Mouse (Mus musculus): Measurements from ENCODE around the gene Cyth2.

The Cyth2 gene

GRCm38 (mm10) chr7:45812921-45813320 lies 1.5 kb downstream of the Cyth2 start:
- DNase-seq (ENCODE audit: low read depth) = no peak

GRCm38 (mm10) chr7:45809276-45810075 lies 4.9 kb downstream of the Cyth2 start:
- DNase-seq (ENCODE audit: low read depth) = no peak

- no peak for DNase-seq (ENCODE audit: low read depth)
These were observed 5.9 kb downstream of the Cyth2 start for GRCm38 (mm10) chr7:45808471-45808870.

- no peak for DNase-seq (ENCODE audit: low read depth)
These were observed 8.4 kb downstream of the Cyth2 start for GRCm38 (mm10) chr7:45805941-45806340.

GRCm38 (mm10) chr7:45802551-45802950 lies 11.8 kb downstream of the Cyth2 start:
- DNase-seq (ENCODE audit: low read depth) = no peak

GRCm38 (mm10) chr7:45801348-45801747 lies 13.0 kb downstream of the Cyth2 start:
- DNase-seq (ENCODE audit: low read depth) = peak; percentile 96

- DNase-seq (ENCODE audit: low read depth) = peak; percentile 81
These were observed 13.7 kb downstream of the Cyth2 start for GRCm38 (mm10) chr7:45800546-45801204.

GRCm38 (mm10) chr7:45800001-45800400 lies 14.4 kb downstream of the Cyth2 start:
- DNase-seq (ENCODE audit: low read depth) = peak; percentile 20

GRCm38 (mm10) chr7:45798931-45799330 lies 15.4 kb downstream of the Cyth2 start:
- peak; percentile 70 for DNase-seq (ENCODE audit: low read depth)

- DNase-seq (ENCODE audit: low read depth) = peak; percentile 67
These were observed 15.9 kb downstream of the Cyth2 start for GRCm38 (mm10) chr7:45798511-45798836.

- DNase-seq (ENCODE audit: low read depth) = peak; percentile 37
These were observed 16.5 kb downstream of the Cyth2 start for GRCm38 (mm10) chr7:45797661-45798510.

GRCm38 (mm10) chr7:45796950-45797349 lies 17.4 kb downstream of the Cyth2 start:
- no peak for DNase-seq (ENCODE audit: low read depth)

- no peak for DNase-seq (ENCODE audit: low read depth)
These were observed 19.4 kb downstream of the Cyth2 start for GRCm38 (mm10) chr7:45794971-45795370.

GRCm38 (mm10) chr7:45793969-45794585 lies 20.3 kb downstream of the Cyth2 start:
- no peak for DNase-seq (ENCODE audit: low read depth)

GRCm38 (mm10) chr7:45793240-45793639 lies 21.1 kb downstream of the Cyth2 start:
- DNase-seq (ENCODE audit: low read depth) = no peak

GRCm38 (mm10) chr7:45791756-45792490 lies 22.5 kb downstream of the Cyth2 start:
- DNase-seq (ENCODE audit: low read depth) = no peak

GRCm38 (mm10) chr7:45790721-45791120 lies 23.7 kb downstream of the Cyth2 start:
- DNase-seq (ENCODE audit: low read depth) = no peak

- no peak for DNase-seq (ENCODE audit: low read depth)
These were observed 26.7 kb downstream of the Cyth2 start for GRCm38 (mm10) chr7:45787642-45788041.

GRCm38 (mm10) chr7:45786661-45787413 lies 27.5 kb downstream of the Cyth2 start:
- no peak for DNase-seq (ENCODE audit: low read depth)

- DNase-seq (ENCODE audit: low read depth) = peak; percentile 37
These were observed 28.2 kb downstream of the Cyth2 start for GRCm38 (mm10) chr7:45786136-45786578.

All from naive thymus-derived CD4-positive, alpha-beta T cell, adult 2 months (primary cell).